Mouse (Mus musculus): ENCODE data around the gene Mylk2. TPM values are rescaled to one million over a fixed set of nuclear protein-coding genes. Genes with fewer than 3 reads are reported as not detected.

The Mylk2 gene
- polyA plus RNA-seq, 1 experiment from 2014 or later = 0.14 TPM

GRCm38 (mm10) chr2:152895834-152896233 lies 15.3 kb upstream of the Mylk2 start:
- Histone ChIP-seq H3K27ac (ENCODE audit: low read length) (no peak overlapping the region), H3K27me3 (ENCODE audit: control insufficient read depth, insufficient read depth, low read depth, low read length) (no peaks in the 10 kb centered on the region), H3K9me3 (replicated peaks; ENCODE audit: control insufficient read depth, low read length, poor library complexity, severe bottlenecking) (no peaks in the 10 kb centered on the region), H3K4me2 (ENCODE audit: low read length) (no peak overlapping the region), H3K4me1 (ENCODE audit: control insufficient read depth, insufficient read depth, low read length) (no peaks in the 10 kb centered on the region), H3K36me3 (ENCODE audit: control insufficient read depth, insufficient read depth, low read length) (no peaks in the 10 kb centered on the region), H3K4me3 (ENCODE audit: low read depth, low read length) (no peak overlapping the region), H3K9ac (ENCODE audit: low read depth, low read length) (no peak overlapping the region)
- ATAC-seq = no peak
- 91% methylated on average over 9 of the region's 9 CpGs for WGBS

DNA sequence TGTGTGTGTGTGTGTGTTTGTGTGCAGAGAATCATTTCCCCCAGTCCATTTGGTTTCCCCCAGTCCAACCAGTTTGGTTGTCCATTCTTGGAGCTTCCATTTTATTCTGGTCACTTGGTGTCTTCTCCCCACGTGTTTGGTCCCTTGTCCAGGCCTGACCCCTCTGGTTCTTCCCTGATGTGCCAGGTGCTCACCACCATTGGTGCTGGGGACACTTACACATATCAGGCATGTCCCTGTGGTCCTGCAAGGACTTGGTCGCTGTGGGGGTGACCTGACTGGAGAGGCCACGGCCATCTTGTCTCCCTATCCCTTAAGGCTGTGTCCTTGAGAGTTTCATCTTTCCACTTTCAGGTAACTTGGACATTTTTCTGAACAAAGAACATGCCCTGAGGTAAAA lies 14.2 kb upstream of the Mylk2 start:
- WGBS = 90% methylated on average over 3 of the region's 3 CpGs
- Histone ChIP-seq H3K4me3 (ENCODE audit: low read depth, low read length) (no peak overlapping the region), H3K36me3 (ENCODE audit: control insufficient read depth, insufficient read depth, low read length) (no peaks in the 10 kb centered on the region), H3K4me1 (ENCODE audit: control insufficient read depth, insufficient read depth, low read length) (no peaks in the 10 kb centered on the region), H3K4me2 (ENCODE audit: low read length) (no peak overlapping the region), H3K27ac (ENCODE audit: low read length) (no peak overlapping the region), H3K9me3 (replicated peaks; ENCODE audit: control insufficient read depth, low read length, poor library complexity, severe bottlenecking) (no peaks in the 10 kb centered on the region), H3K27me3 (ENCODE audit: control insufficient read depth, insufficient read depth, low read depth, low read length) (no peaks in the 10 kb centered on the region), H3K9ac (ENCODE audit: low read depth, low read length) (no peak overlapping the region)
- no peak for ATAC-seq

DNA sequence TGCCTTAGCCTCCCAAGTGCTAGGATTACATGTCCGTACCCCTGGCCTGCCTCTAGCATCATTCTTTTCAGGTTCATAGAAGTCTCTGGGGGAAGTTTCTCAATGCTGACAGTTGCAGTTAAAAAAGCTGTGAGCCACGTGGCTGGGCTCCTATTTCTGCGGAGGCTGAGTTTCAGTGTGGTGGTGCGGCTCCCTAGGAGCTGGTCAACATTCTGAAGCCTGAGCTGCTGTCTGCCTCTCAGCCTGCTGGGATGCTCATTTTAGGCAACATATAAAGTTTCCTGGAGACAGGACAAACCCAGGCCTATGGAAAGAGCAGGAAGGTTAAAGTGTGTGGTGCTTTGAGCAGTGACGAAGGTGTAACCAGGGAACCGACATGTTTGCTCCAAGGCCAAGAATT lies 12.1 kb upstream of the Mylk2 start:
- WGBS = 75% methylated on average over 6 of the region's 6 CpGs
- no peak for ATAC-seq
- Histone ChIP-seq H3K9ac (ENCODE audit: low read depth, low read length) (no peak overlapping the region), H3K36me3 (ENCODE audit: control insufficient read depth, insufficient read depth, low read length) (no peaks in the 10 kb centered on the region), H3K27me3 (ENCODE audit: control insufficient read depth, insufficient read depth, low read depth, low read length) (no peaks in the 10 kb centered on the region), H3K4me3 (ENCODE audit: low read depth, low read length) (no peak overlapping the region), H3K9me3 (replicated peaks; ENCODE audit: control insufficient read depth, low read length, poor library complexity, severe bottlenecking) (no peaks in the 10 kb centered on the region), H3K4me1 (ENCODE audit: control insufficient read depth, insufficient read depth, low read length) (no peaks in the 10 kb centered on the region), H3K4me2 (ENCODE audit: low read length) (no peak overlapping the region), H3K27ac (ENCODE audit: low read length) (no peak overlapping the region)

DNA sequence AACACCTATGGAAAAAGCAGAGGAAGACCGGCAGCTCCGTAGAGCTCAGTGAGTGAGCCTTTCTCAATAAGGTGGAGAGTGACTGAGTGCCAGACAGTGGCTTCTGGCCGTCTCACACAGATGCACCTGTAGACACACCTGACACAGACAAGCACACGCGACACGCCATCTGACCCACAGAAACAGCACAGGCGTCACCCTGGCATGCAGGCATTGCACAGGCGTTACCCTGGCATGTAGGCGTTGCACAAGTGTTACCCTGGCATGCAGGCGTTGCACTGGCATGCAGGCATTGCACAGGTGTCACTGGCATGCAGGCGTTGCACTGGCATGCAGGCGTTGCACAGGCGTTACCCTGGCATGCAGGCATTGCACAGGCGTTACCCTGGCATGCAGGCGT lies 9.9 kb upstream of the Mylk2 start:
- no peaks in the 10 kb centered on the region for H3K27me3 ChIP-seq (ENCODE audit: control insufficient read depth, insufficient read depth, low read depth, low read length)
- WGBS = 94% methylated on average over 15 of the region's 15 CpGs
- H3K27ac ChIP-seq (ENCODE audit: low read length) = no peak overlapping the region
- no peaks in the 10 kb centered on the region for H3K36me3 ChIP-seq (ENCODE audit: control insufficient read depth, insufficient read depth, low read length)
- no peaks in the 10 kb centered on the region for H3K4me1 ChIP-seq (ENCODE audit: control insufficient read depth, insufficient read depth, low read length)
- no peak overlapping the region for H3K4me2 ChIP-seq (ENCODE audit: low read length)
- H3K9me3 ChIP-seq (replicated peaks; ENCODE audit: control insufficient read depth, low read length, poor library complexity, severe bottlenecking) = no peaks in the 10 kb centered on the region
- no peak for ATAC-seq
- H3K4me3 ChIP-seq (ENCODE audit: low read depth, low read length) = no peak overlapping the region
- H3K9ac ChIP-seq (ENCODE audit: low read depth, low read length) = no peak overlapping the region

GRCm38 (mm10) chr2:152902658-152903057 lies 8.5 kb upstream of the Mylk2 start:
- no peak; the same call in 1 of the 2 replicates for ATAC-seq
- H3K4me1 ChIP-seq (ENCODE audit: control insufficient read depth, insufficient read depth, low read length) = no peaks in the 10 kb centered on the region
- no peaks in the 10 kb centered on the region for H3K9me3 ChIP-seq (replicated peaks; ENCODE audit: control insufficient read depth, low read length, poor library complexity, severe bottlenecking)
- 6% methylated on average over 3 of the region's 3 CpGs for WGBS
- no peaks in the 10 kb centered on the region for H3K27me3 ChIP-seq (ENCODE audit: control insufficient read depth, insufficient read depth, low read depth, low read length)
- H3K4me3 ChIP-seq (ENCODE audit: low read depth, low read length) = no peak overlapping the region
- H3K36me3 ChIP-seq (ENCODE audit: control insufficient read depth, insufficient read depth, low read length) = no peaks in the 10 kb centered on the region
- no peak overlapping the region for H3K9ac ChIP-seq (ENCODE audit: low read depth, low read length)
- H3K27ac ChIP-seq (ENCODE audit: low read length) = no peak overlapping the region
- no peak overlapping the region for H3K4me2 ChIP-seq (ENCODE audit: low read length)

GRCm38 (mm10) chr2:152903586-152903985 lies 7.6 kb upstream of the Mylk2 start:
- Histone ChIP-seq H3K27ac (ENCODE audit: low read length) (no peak overlapping the region), H3K4me1 (ENCODE audit: control insufficient read depth, insufficient read depth, low read length) (no peaks in the 10 kb centered on the region), H3K27me3 (ENCODE audit: control insufficient read depth, insufficient read depth, low read depth, low read length) (no peaks in the 10 kb centered on the region), H3K9me3 (replicated peaks; ENCODE audit: control insufficient read depth, low read length, poor library complexity, severe bottlenecking) (no peaks in the 10 kb centered on the region), H3K4me3 (ENCODE audit: low read depth, low read length) (no peak overlapping the region), H3K9ac (ENCODE audit: low read depth, low read length) (no peak overlapping the region), H3K4me2 (ENCODE audit: low read length) (no peak overlapping the region), H3K36me3 (ENCODE audit: control insufficient read depth, insufficient read depth, low read length) (no peaks in the 10 kb centered on the region)
- WGBS = 85% methylated on average over 4 of the region's 4 CpGs
- ATAC-seq = no peak

DNA sequence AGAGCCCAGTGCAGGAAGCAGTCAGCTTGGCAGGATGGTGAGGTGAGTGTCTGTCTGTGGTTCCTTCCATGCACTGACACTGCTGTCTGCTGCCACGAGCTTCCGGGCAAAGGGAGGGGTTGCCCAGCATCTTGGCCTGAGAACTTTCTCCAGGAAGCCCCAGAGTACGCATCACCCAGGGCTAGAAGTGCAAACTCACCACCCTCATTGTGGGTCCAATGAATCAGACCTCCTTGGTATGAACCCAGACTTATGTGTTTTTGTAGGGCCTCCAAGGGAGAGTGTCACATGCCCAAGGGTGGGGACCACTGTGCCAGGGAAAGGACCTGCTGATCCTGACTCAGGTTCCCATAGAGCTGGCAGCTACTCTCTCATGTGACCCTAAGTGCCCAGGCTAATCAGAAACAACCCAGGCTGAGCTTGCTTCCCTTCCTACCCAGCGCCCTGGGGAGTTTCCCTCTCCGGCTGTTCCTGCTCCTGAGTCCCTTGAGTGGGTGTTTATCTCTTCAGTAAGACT lies 7.0 kb upstream of the Mylk2 start:
- no peaks in the 10 kb centered on the region for H3K36me3 ChIP-seq (ENCODE audit: control insufficient read depth, insufficient read depth, low read length)
- H3K4me2 ChIP-seq (ENCODE audit: low read length) = no peak overlapping the region
- no peak for ATAC-seq
- no peak overlapping the region for H3K9ac ChIP-seq (ENCODE audit: low read depth, low read length)
- H3K27me3 ChIP-seq (ENCODE audit: control insufficient read depth, insufficient read depth, low read depth, low read length) = no peaks in the 10 kb centered on the region
- H3K9me3 ChIP-seq (replicated peaks; ENCODE audit: control insufficient read depth, low read length, poor library complexity, severe bottlenecking) = no peaks in the 10 kb centered on the region
- H3K4me1 ChIP-seq (ENCODE audit: control insufficient read depth, insufficient read depth, low read length) = no peaks in the 10 kb centered on the region
- no peak overlapping the region for H3K27ac ChIP-seq (ENCODE audit: low read length)
- no peak overlapping the region for H3K4me3 ChIP-seq (ENCODE audit: low read depth, low read length)
- WGBS = 74% methylated on average over 5 of the region's 5 CpGs

DNA sequence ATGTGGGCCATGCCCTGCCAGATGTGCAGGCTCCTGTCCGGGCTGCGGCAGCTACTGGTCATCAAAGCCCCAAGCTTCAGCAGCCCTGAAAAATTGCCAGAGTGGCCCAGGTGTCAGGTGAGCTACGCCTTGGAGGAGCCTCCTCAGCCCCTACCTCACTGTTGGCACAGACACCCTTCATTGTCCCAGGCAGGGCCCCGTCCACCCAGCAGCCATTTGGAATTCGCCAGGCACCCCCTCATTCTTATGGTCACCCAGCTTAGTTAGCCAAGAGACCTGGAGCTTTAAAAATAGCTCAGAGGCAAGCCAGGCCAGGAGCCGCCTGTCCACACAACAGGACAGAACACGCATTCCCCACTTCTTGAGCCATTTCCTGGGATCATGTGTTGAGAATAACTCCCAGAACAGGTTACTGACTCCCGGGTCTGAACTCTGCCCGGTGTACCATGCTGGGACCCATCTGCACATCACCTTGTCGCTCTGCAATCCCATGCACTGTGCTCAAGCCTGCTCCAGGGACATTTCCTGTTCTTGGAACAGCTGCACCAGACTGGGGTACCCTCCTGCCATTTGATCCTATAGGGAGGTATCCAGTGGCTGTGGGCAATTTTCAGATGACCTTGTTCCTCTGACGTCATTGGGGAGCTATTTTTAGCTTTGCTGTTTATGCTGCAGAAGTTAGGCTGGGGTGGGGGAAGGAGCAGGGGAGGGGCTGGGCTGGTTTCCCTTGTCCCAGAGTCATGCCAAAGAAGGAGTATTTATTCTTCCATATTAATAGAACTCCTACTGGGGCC lies 5.9 kb upstream of the Mylk2 start:
- Histone ChIP-seq H3K9me3 (replicated peaks; ENCODE audit: control insufficient read depth, low read length, poor library complexity, severe bottlenecking) (no peaks in the 10 kb centered on the region), H3K4me1 (ENCODE audit: control insufficient read depth, insufficient read depth, low read length) (no peaks in the 10 kb centered on the region), H3K9ac (ENCODE audit: low read depth, low read length) (no peak overlapping the region), H3K4me3 (ENCODE audit: low read depth, low read length) (no peak overlapping the region), H3K27me3 (ENCODE audit: control insufficient read depth, insufficient read depth, low read depth, low read length) (no peaks in the 10 kb centered on the region), H3K4me2 (ENCODE audit: low read length) (no peak overlapping the region), H3K36me3 (ENCODE audit: control insufficient read depth, insufficient read depth, low read length) (no peaks in the 10 kb centered on the region), H3K27ac (ENCODE audit: low read length) (no peak overlapping the region)
- no peak for ATAC-seq
- WGBS = 75% methylated on average over 11 of the region's 11 CpGs

DNA sequence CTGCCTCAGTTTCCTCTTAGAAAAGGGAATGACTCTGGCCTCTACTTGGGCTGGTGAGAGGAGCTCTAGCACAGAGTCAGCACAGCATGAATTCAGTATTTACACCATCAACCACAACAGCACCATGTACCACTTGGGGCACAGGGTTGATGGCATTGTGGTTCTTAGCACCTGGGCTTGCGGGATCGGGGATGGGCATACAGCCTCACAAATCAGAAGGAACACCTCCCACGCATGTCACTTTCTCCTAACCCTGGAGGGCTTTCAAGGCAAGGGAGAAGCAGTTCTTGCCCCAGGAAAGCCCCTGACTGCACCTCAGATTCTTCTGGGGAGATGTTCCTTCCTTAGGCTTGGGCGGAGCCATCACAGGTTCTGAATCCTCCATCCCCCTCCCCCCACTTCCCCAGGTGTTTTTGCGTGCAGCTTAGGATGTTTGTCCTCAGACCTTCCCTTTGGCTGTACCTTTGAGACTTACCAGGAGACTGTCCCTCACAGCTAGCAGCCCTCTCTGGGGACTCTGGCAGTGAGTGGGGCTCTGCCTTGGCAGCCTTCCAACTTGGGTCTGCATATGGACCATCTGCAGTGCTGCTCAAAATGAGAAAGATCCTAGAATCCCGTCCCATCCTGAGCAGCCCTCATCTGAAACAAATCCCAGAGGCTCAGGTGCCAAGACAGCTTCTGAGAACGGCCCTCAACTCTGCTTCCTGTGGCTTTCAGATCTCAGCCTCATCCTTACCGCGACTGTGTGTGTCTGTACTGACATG lies 4.7 kb upstream of the Mylk2 start:
- WGBS = 59% methylated on average over 9 of the region's 9 CpGs

More for the DNA sequence above, 4.7 kb upstream of the Mylk2 start:
- no peak overlapping the region for H3K27ac ChIP-seq (ENCODE audit: low read length)
- H3K9me3 ChIP-seq (replicated peaks; ENCODE audit: control insufficient read depth, low read length, poor library complexity, severe bottlenecking) = no peaks in the 10 kb centered on the region
- no peaks in the 10 kb centered on the region for H3K36me3 ChIP-seq (ENCODE audit: control insufficient read depth, insufficient read depth, low read length)
- no peak overlapping the region for H3K4me3 ChIP-seq (ENCODE audit: low read depth, low read length)
- H3K27me3 ChIP-seq (ENCODE audit: control insufficient read depth, insufficient read depth, low read depth, low read length) = peaks cover 1% of the 10 kb centered on the region; the same call in 1 of the 2 replicates
- H3K4me2 ChIP-seq (ENCODE audit: low read length) = no peak overlapping the region
- no peak for ATAC-seq
- no peaks in the 10 kb centered on the region for H3K4me1 ChIP-seq (ENCODE audit: control insufficient read depth, insufficient read depth, low read length)
- no peak overlapping the region for H3K9ac ChIP-seq (ENCODE audit: low read depth, low read length)
